Mouse (Mus musculus): ENCODE results near the gene Carmil1. TPM values are rescaled to one million over a fixed set of nuclear protein-coding genes. Genes with fewer than 3 reads are reported as not detected.

Carmil1 gene
- total and polyA plus RNA-seq, 2 experiments: 2.9 to 7.7 TPM

- peaks cover 52% of the 10 kb centered on the region for H3K36me3 ChIP-seq (ENCODE audit: control insufficient read depth, insufficient read depth, low read length)
- H3K4me3 ChIP-seq (ENCODE audit: insufficient read depth, low read depth, low read length): no peak overlapping the region
- TF ChIP-seq POLR2A (IDR thresholded peaks at IDR 0.05; ENCODE audit: extremely low read depth, insufficient read depth, low read length): no peak
- TF ChIP-seq CTCF (IDR thresholded peaks at IDR 0.05; ENCODE audit: low read depth, low read length): no peak
- H3K4me1 ChIP-seq (ENCODE audit: control insufficient read depth, insufficient read depth, low read length): no peaks in the 10 kb centered on the region
- DNase-seq (ENCODE audit: extremely low read depth, low read depth, low spot score): no peak
- no peak overlapping the region for H3K9ac ChIP-seq (ENCODE audit: low read depth, low read length)
- H3K27me3 ChIP-seq (ENCODE audit: control insufficient read depth, insufficient read depth, low read length): no peaks in the 10 kb centered on the region
- 96% methylated on average over 10 of the region's 10 CpGs for WGBS
- no peak overlapping the region for H3K27ac ChIP-seq (replicated peaks; ENCODE audit: insufficient read depth, low read depth, low read length)
- no peaks in the 10 kb centered on the region for H3K79me2 ChIP-seq (ENCODE audit: control insufficient read depth, insufficient read depth, low read length)
These were observed 208.0 kb downstream of the Carmil1 start for GRCm38 (mm10) chr13:24072588-24072987.

DNA sequence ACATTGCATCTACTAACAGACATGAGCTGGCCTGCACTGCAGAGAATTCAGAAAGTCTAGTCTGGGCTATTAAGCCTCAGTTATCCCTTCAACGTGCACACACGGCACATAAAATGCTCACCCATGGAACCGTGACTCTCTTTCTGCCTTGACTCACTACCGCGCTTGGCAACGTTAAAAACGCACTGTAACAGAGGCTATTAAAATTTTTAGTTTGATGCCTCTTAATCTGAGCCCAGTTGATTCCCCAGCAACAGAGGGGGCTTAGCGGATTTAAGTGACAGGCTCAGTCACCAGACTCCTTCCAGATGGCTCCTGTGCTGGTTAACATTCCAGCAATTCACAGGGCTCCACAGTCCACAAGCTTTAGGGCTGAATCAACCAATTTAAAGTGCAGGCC, 213.0 kb downstream of the Carmil1 start:
- Histone ChIP-seq H3K9ac (ENCODE audit: low read depth, low read length) (no peak overlapping the region), H3K79me2 (ENCODE audit: control insufficient read depth, insufficient read depth, low read length) (no peaks in the 10 kb centered on the region), H3K36me3 (ENCODE audit: control insufficient read depth, insufficient read depth, low read length) (peaks cover 39% of the 10 kb centered on the region), H3K4me3 (ENCODE audit: insufficient read depth, low read depth, low read length) (no peak overlapping the region), H3K4me1 (ENCODE audit: control insufficient read depth, insufficient read depth, low read length) (no peaks in the 10 kb centered on the region), H3K27ac (replicated peaks; ENCODE audit: insufficient read depth, low read depth, low read length) (no peak overlapping the region), H3K27me3 (ENCODE audit: control insufficient read depth, insufficient read depth, low read length) (no peaks in the 10 kb centered on the region)
- TF ChIP-seq POLR2A (IDR thresholded peaks at IDR 0.05; ENCODE audit: extremely low read depth, insufficient read depth, low read length) (no peak), CTCF (IDR thresholded peaks at IDR 0.05; ENCODE audit: low read depth, low read length) (no peak)
- 95% methylated on average over 8 of the region's 8 CpGs for WGBS
- DNase-seq (ENCODE audit: extremely low read depth, low read depth, low spot score): no peak

- 52% methylated on average over 1 of the region's 1 CpGs for WGBS
- no peaks in the 10 kb centered on the region for H3K79me2 ChIP-seq (ENCODE audit: control insufficient read depth, insufficient read depth, low read length)
- no peaks in the 10 kb centered on the region for H3K27me3 ChIP-seq (ENCODE audit: control insufficient read depth, insufficient read depth, low read length)
- H3K4me3 ChIP-seq (ENCODE audit: insufficient read depth, low read depth, low read length): no peak overlapping the region
- peaks cover 43% of the 10 kb centered on the region for H3K36me3 ChIP-seq (ENCODE audit: control insufficient read depth, insufficient read depth, low read length)
- no peak overlapping the region for H3K9ac ChIP-seq (ENCODE audit: low read depth, low read length)
- no peak overlapping the region for H3K27ac ChIP-seq (replicated peaks; ENCODE audit: insufficient read depth, low read depth, low read length)
- DNase-seq (ENCODE audit: extremely low read depth, low read depth, low spot score): no peak
- TF ChIP-seq POLR2A (IDR thresholded peaks at IDR 0.05; ENCODE audit: extremely low read depth, insufficient read depth, low read length) (no peak), CTCF (IDR thresholded peaks at IDR 0.05; ENCODE audit: low read depth, low read length) (no peak)
- H3K4me1 ChIP-seq (ENCODE audit: control insufficient read depth, insufficient read depth, low read length): no peaks in the 10 kb centered on the region
These were observed 215.1 kb downstream of the Carmil1 start for GRCm38 (mm10) chr13:24065536-24065935.

GRCm38 (mm10) chr13:24062770-24063169, 217.8 kb downstream of the Carmil1 start:
- no peak for DNase-seq (ENCODE audit: extremely low read depth, low read depth, low spot score)
- H3K9ac ChIP-seq (ENCODE audit: low read depth, low read length): no peak overlapping the region
- no peaks in the 10 kb centered on the region for H3K27me3 ChIP-seq (ENCODE audit: control insufficient read depth, insufficient read depth, low read length)
- H3K4me1 ChIP-seq (ENCODE audit: control insufficient read depth, insufficient read depth, low read length): no peaks in the 10 kb centered on the region
- no peak overlapping the region for H3K27ac ChIP-seq (replicated peaks; ENCODE audit: insufficient read depth, low read depth, low read length)
- 95% methylated on average over 4 of the region's 4 CpGs for WGBS
- TF ChIP-seq CTCF (IDR thresholded peaks at IDR 0.05; ENCODE audit: low read depth, low read length) (no peak), POLR2A (IDR thresholded peaks at IDR 0.05; ENCODE audit: extremely low read depth, insufficient read depth, low read length) (no peak)
- H3K79me2 ChIP-seq (ENCODE audit: control insufficient read depth, insufficient read depth, low read length): no peaks in the 10 kb centered on the region
- peaks cover 30% of the 10 kb centered on the region for H3K36me3 ChIP-seq (ENCODE audit: control insufficient read depth, insufficient read depth, low read length)
- H3K4me3 ChIP-seq (ENCODE audit: insufficient read depth, low read depth, low read length): no peak overlapping the region

- H3K4me1 ChIP-seq (ENCODE audit: control insufficient read depth, insufficient read depth, low read length): no peaks in the 10 kb centered on the region; the same call in 1 of the 2 replicates
- WGBS: 87% methylated on average over 5 of the region's 5 CpGs
These were observed 225.3 kb downstream of the Carmil1 start for GRCm38 (mm10) chr13:24055072-24055869.

DNA sequence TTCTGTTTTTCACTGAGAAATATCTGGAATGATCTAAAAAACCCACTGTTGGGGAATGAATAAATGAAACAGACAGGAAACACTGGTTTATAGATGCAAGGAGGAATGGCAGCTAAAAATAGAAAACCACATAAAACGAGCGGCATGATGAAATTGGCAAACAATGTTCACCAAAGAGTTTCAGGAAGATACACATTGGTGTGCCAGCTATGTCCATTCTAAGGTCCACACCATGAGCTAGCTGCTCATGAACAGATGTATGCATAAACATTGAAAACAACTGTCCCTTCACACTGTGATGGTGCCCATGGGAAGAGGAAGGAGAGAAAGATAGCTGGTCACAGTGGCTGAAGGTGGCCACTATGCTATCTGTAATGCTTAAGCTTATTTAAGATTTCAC, 229.1 kb downstream of the Carmil1 start:
- no peaks in the 10 kb centered on the region for H3K27me3 ChIP-seq (ENCODE audit: control insufficient read depth, insufficient read depth, low read length)
- no peaks in the 10 kb centered on the region; the same call in 1 of the 2 replicates for H3K4me1 ChIP-seq (ENCODE audit: control insufficient read depth, insufficient read depth, low read length)
- no peak overlapping the region for H3K27ac ChIP-seq (replicated peaks; ENCODE audit: insufficient read depth, low read depth, low read length)
- DNase-seq (ENCODE audit: extremely low read depth, low read depth, low spot score): peak; percentile 81
- H3K4me3 ChIP-seq (ENCODE audit: insufficient read depth, low read depth, low read length): no peak overlapping the region
- H3K36me3 ChIP-seq (ENCODE audit: control insufficient read depth, insufficient read depth, low read length): peaks cover 2% of the 10 kb centered on the region; the same call in 1 of the 2 replicates
- H3K9ac ChIP-seq (ENCODE audit: low read depth, low read length): no peak overlapping the region
- no peaks in the 10 kb centered on the region for H3K79me2 ChIP-seq (ENCODE audit: control insufficient read depth, insufficient read depth, low read length)
- TF ChIP-seq POLR2A (IDR thresholded peaks at IDR 0.05; ENCODE audit: extremely low read depth, insufficient read depth, low read length) (no peak), CTCF (IDR thresholded peaks at IDR 0.05; ENCODE audit: low read depth, low read length) (no peak)
- 14% methylated on average over 2 of the region's 2 CpGs for WGBS

More at GRCm38 (mm10) chr13:24055072-24055869, 225.3 kb downstream of the Carmil1 start:
- no peaks in the 10 kb centered on the region for H3K27me3 ChIP-seq (ENCODE audit: control insufficient read depth, insufficient read depth, low read length)
- no peaks in the 10 kb centered on the region for H3K79me2 ChIP-seq (ENCODE audit: control insufficient read depth, insufficient read depth, low read length)
- H3K9ac ChIP-seq (ENCODE audit: low read depth, low read length): no peak overlapping the region
- H3K36me3 ChIP-seq (ENCODE audit: control insufficient read depth, insufficient read depth, low read length): peaks cover 7% of the 10 kb centered on the region
- no peak overlapping the region for H3K27ac ChIP-seq (replicated peaks; ENCODE audit: insufficient read depth, low read depth, low read length)
- H3K4me3 ChIP-seq (ENCODE audit: insufficient read depth, low read depth, low read length): no peak overlapping the region
- DNase-seq (ENCODE audit: extremely low read depth, low read depth, low spot score): no peak
- TF ChIP-seq POLR2A (IDR thresholded peaks at IDR 0.05; ENCODE audit: extremely low read depth, insufficient read depth, low read length): no peak

All from liver, adult 2 months (tissue).